Mouse (Mus musculus) embryonic facial prominence, embryonic 14.5 days (tissue): Measurements from ENCODE around the gene Mtfr2. TPM values are rescaled to one million over a fixed set of nuclear protein-coding genes. Genes with fewer than 3 reads are reported as not detected.
A peak's percentile ranks its signal among the peaks of the same experiment; 100 is the strongest.

ENCODE experiments used
- ATAC-seq: fragments of 200-750 bp; cut with Nextera tagmentation; 2 replicates; pipeline ENCODE4 v1.8.0; 2017; ENCODE audit warnings: low read depth, moderate number of reproducible peaks, moderate TSS enrichment
- DNase-seq: peaks from one replicate; pipeline ENCODE4 v3.0.0-alpha.2; 2015; ENCODE audit warnings: low spot score
- H3K27ac ChIP-seq: fragments of 300-500 bp; sonication (generic); replicated peaks from 2 replicates; pipeline ENCODE4 v1.5.1; 2014; ENCODE audit warnings: low read depth, mild to moderate bottlenecking, low read length, moderate library complexity
- H3K27me3 ChIP-seq: fragments of 300-500 bp; sonication (generic); replicated peaks from 2 replicates; pipeline ENCODE4 v1.6.1; 2014; ENCODE audit warnings: low read length; ENCODE audit not compliant: control insufficient read depth, insufficient read depth
- H3K36me3 ChIP-seq: fragments of 300-500 bp; sonication (generic); 2 replicates; pipeline ENCODE4 v1.6.1; 2014; ENCODE audit warnings: low read length, mixed read lengths; ENCODE audit not compliant: control insufficient read depth, insufficient read depth
- H3K4me1 ChIP-seq: fragments of 300-500 bp; sonication (generic); 2 replicates; pipeline ENCODE4 v1.6.1; 2014; ENCODE audit warnings: antibody characterized with exemption, low read length; ENCODE audit not compliant: control insufficient read depth, insufficient read depth
- H3K4me2 ChIP-seq: fragments of 300-500 bp; sonication (generic); 2 replicates; pipeline ENCODE4 v1.6.1; 2014; ENCODE audit warnings: low read depth, mild to moderate bottlenecking, low read length, moderate library complexity, mixed read lengths
- H3K4me3 ChIP-seq: fragments of 300-500 bp; sonication (generic); 2 replicates; pipeline ENCODE4 v1.5.1; 2014; ENCODE audit warnings: low read depth, mild to moderate bottlenecking, low read length
- H3K9ac ChIP-seq: fragments of 300-500 bp; sonication (generic); 2 replicates; pipeline ENCODE4 v1.6.1; 2014; ENCODE audit warnings: low read depth, mild to moderate bottlenecking, low read length, moderate library complexity, mixed read lengths
- H3K9me3 ChIP-seq: fragments of 300-500 bp; sonication (generic); 2 replicates; pipeline ENCODE4 v1.6.1; 2016; ENCODE audit warnings: low read length; ENCODE audit not compliant: control insufficient read depth
- WGBS: fragments of 180-500 bp; shearing (Covaris S2); extraction: QIAGEN DNeasy Blood & Tissue Kit; methylation state at CpG from one replicate; pipeline ENCODE4 v1.1.7; 2014; 5-methylcytosine and 5-hydroxymethylcytosine counted together
- polyA plus RNA-seq: library from polyadenylated mRNA; unstranded; fragments of >200 nt; fragmentation: Nextera tagmentation; extraction: Ambion mirVana; gene quantifications from 2 replicates; pipeline ENCODE4 v1.2.1, GENCODE M21; 2014

Mtfr2 gene
- polyA plus RNA-seq, 1 experiment from 2014 or later: 1.4 TPM

GRCm38 (mm10) chr10:20362450-20363118 is 15.0 kb downstream of the Mtfr2 start:
- H3K9me3 ChIP-seq: 0 out of 2 replicates have a peak, but pooled peaks cover 2% of the 10 kb centered on the region
- H3K4me1 ChIP-seq: no peaks in the 10 kb centered on the region
- H3K4me2 ChIP-seq: no peak overlapping the region
- no peak for DNase-seq
- H3K27me3 ChIP-seq: no peaks in the 10 kb centered on the region
- 79% methylated on average over 4 of the region's 4 CpGs for WGBS
- H3K4me3 ChIP-seq: no peak overlapping the region
- 0 out of 2 replicates have a peak, but pooled peaks cover 8% of the 10 kb centered on the region for H3K36me3 ChIP-seq
- H3K9ac ChIP-seq: no peak overlapping the region
- no peak for ATAC-seq
- H3K27ac ChIP-seq: no peak overlapping the region

- WGBS: 93% methylated on average over 5 of the region's 5 CpGs
- H3K4me1 ChIP-seq: no peaks in the 10 kb centered on the region
- no peaks in the 10 kb centered on the region for H3K36me3 ChIP-seq
- H3K4me3 ChIP-seq: no peak overlapping the region
- DNase-seq (no peak), ATAC-seq (no peak)
- H3K27ac ChIP-seq: no peak overlapping the region
- no peak overlapping the region for H3K9ac ChIP-seq
- no peak overlapping the region for H3K4me2 ChIP-seq
- no peaks in the 10 kb centered on the region for H3K27me3 ChIP-seq
- H3K9me3 ChIP-seq: peaks cover 9% of the 10 kb centered on the region; the same call in 1 of the 2 replicates
These were observed 24.5 kb downstream of the Mtfr2 start for GRCm38 (mm10) chr10:20372046-20372445.

- no peaks in the 10 kb centered on the region for H3K27me3 ChIP-seq
- no peak overlapping the region for H3K27ac ChIP-seq
- no peaks in the 10 kb centered on the region for H3K36me3 ChIP-seq
- no peak overlapping the region for H3K4me3 ChIP-seq
- H3K4me2 ChIP-seq: no peak overlapping the region
- no peak for DNase-seq
- H3K4me1 ChIP-seq: no peaks in the 10 kb centered on the region
- ATAC-seq: no peak
- no peaks in the 10 kb centered on the region for H3K9me3 ChIP-seq
- 68% methylated on average over 9 of the region's 9 CpGs for WGBS
- no peak overlapping the region for H3K9ac ChIP-seq
These were observed 30.1 kb downstream of the Mtfr2 start for GRCm38 (mm10) chr10:20377621-20378020.

- Histone ChIP-seq H3K4me2 (no peak overlapping the region), H3K4me1 (no peaks in the 10 kb centered on the region), H3K9ac (no peak overlapping the region), H3K27ac (no peak overlapping the region), H3K27me3 (no peaks in the 10 kb centered on the region), H3K9me3 (no peaks in the 10 kb centered on the region), H3K36me3 (no peaks in the 10 kb centered on the region), H3K4me3 (no peak overlapping the region)
- WGBS: 75% methylated on average over 9 of the region's 9 CpGs
- peak; percentile 45 for DNase-seq
- no peak for ATAC-seq
These were observed 31.6 kb downstream of the Mtfr2 start for GRCm38 (mm10) chr10:20379071-20379735.

GRCm38 (mm10) chr10:20380798-20381197 is 33.2 kb downstream of the Mtfr2 start:
- DNase-seq: no peak
- no peak for ATAC-seq
- H3K36me3 ChIP-seq: no peaks in the 10 kb centered on the region
- no peak overlapping the region for H3K9ac ChIP-seq
- H3K27me3 ChIP-seq: no peaks in the 10 kb centered on the region
- H3K9me3 ChIP-seq: no peaks in the 10 kb centered on the region
- H3K4me3 ChIP-seq: no peak overlapping the region
- no peak overlapping the region for H3K27ac ChIP-seq
- H3K4me1 ChIP-seq: no peaks in the 10 kb centered on the region
- H3K4me2 ChIP-seq: no peak overlapping the region
- WGBS: 77% methylated on average over 3 of the region's 3 CpGs

- Histone ChIP-seq H3K4me1 (no peaks in the 10 kb centered on the region), H3K27ac (no peak overlapping the region), H3K4me3 (no peak overlapping the region), H3K9me3 (no peaks in the 10 kb centered on the region), H3K36me3 (no peaks in the 10 kb centered on the region), H3K4me2 (no peak overlapping the region), H3K27me3 (no peaks in the 10 kb centered on the region), H3K9ac (no peak overlapping the region)
- no peak for ATAC-seq
- no peak for DNase-seq
- 81% methylated on average over 3 of the region's 3 CpGs for WGBS
These were observed 33.8 kb downstream of the Mtfr2 start for GRCm38 (mm10) chr10:20381352-20381751.

GRCm38 (mm10) chr10:20382807-20383419 is 35.3 kb downstream of the Mtfr2 start:
- Histone ChIP-seq H3K9me3 (no peaks in the 10 kb centered on the region), H3K4me3 (no peak overlapping the region), H3K4me2 (no peak overlapping the region), H3K9ac (no peak overlapping the region), H3K27ac (no peak overlapping the region), H3K4me1 (no peaks in the 10 kb centered on the region), H3K36me3 (no peaks in the 10 kb centered on the region), H3K27me3 (no peaks in the 10 kb centered on the region)
- 77% methylated on average over 6 of the region's 6 CpGs for WGBS
- DNase-seq (no peak), ATAC-seq (no peak)

- no peak overlapping the region for H3K4me3 ChIP-seq
- H3K4me2 ChIP-seq: no peak overlapping the region
- H3K9ac ChIP-seq: no peak overlapping the region
- H3K27me3 ChIP-seq: no peaks in the 10 kb centered on the region
- no peaks in the 10 kb centered on the region for H3K36me3 ChIP-seq
- ATAC-seq: no peak
- H3K4me1 ChIP-seq: no peaks in the 10 kb centered on the region
- no peak for DNase-seq
- no peaks in the 10 kb centered on the region for H3K9me3 ChIP-seq
- WGBS: 65% methylated on average over 3 of the region's 3 CpGs
- H3K27ac ChIP-seq: no peak overlapping the region
These were observed 43.0 kb downstream of the Mtfr2 start for GRCm38 (mm10) chr10:20390568-20390967.
